Comparison of ENCODE assay signal across 17 mouse cellular contexts in the genomic region with DNA sequence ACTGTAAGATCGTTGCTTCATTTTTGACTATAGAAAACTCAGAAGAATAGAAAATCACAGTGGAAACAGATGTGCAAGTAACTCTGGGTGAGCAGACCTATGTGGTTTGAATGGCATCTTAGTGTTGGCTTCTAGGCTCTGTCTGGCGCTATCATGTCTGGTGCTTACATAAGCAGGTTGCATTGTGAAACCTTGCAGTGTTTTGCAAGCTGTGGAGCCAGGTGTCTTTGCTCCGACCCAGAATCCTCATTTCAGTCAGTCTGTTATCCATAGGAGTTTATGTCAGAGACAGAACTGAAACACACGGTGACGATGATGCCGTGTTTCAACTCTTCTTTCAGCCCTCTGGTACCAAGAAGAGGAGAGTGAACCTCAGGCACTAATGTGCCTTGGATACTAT. TPM values are rescaled to one million over a fixed set of nuclear protein-coding genes. Genes with fewer than 3 reads are reported as not detected.
DNase-seq lines count a peak whose midpoint lies in the region; ATAC-seq and TF ChIP-seq lines count a peak whose summit lies in the region.
"Had no signal": no experiment of that assay in that cellular context is flagged by ENCODE, and none has a peak within 500 bp of the region (broad histone marks: within the 10 kb centered on the region; RNA-seq: fewer than 3 reads in every experiment).

No protein-coding gene starts in this region.

- peaks cover 43% of the 10 kb centered on the region for H3K36me3 ChIP-seq in heart, embryonic 12.5 days
- peaks cover 12% of the 10 kb centered on the region; the same call in 1 of the 2 replicates for H3K36me3 ChIP-seq in liver, embryonic 13.5 days
- no peaks in the 10 kb centered on the region for H3K36me3 ChIP-seq in liver, embryonic 11.5 days (ENCODE audit: control insufficient read depth, insufficient read depth, low read length)
- H3K36me3 ChIP-seq in embryonic facial prominence, embryonic 14.5 days (ENCODE audit: control insufficient read depth, insufficient read depth, low read length) = peaks cover 15% of the 10 kb centered on the region
- peaks cover 20% of the 10 kb centered on the region for H3K36me3 ChIP-seq in liver, postnatal 0 days (replicated peaks; ENCODE audit: insufficient read depth, low read length)
- H3K36me3 ChIP-seq: neural tube, embryonic 12.5 days had no signal

- peaks cover 27% of the 10 kb centered on the region for H3K4me1 ChIP-seq in heart, embryonic 12.5 days (replicated peaks)
- H3K4me1 ChIP-seq in liver, embryonic 13.5 days (replicated peaks) = peaks cover 34% of the 10 kb centered on the region
- H3K4me1 ChIP-seq in liver, embryonic 11.5 days (replicated peaks; ENCODE audit: control insufficient read depth, insufficient read depth, low read length) = peaks cover 9% of the 10 kb centered on the region
- H3K4me1 ChIP-seq in embryonic facial prominence, embryonic 14.5 days (ENCODE audit: control insufficient read depth, insufficient read depth, low read length) = peaks cover 22% of the 10 kb centered on the region
- peaks cover 21% of the 10 kb centered on the region for H3K4me1 ChIP-seq in liver, postnatal 0 days (ENCODE audit: insufficient read depth)

- H3K27me3 ChIP-seq in heart, embryonic 12.5 days (replicated peaks) = no peaks in the 10 kb centered on the region
- no peaks in the 10 kb centered on the region for H3K27me3 ChIP-seq in liver, embryonic 13.5 days
- H3K27me3 ChIP-seq in liver, embryonic 11.5 days (replicated peaks; ENCODE audit: control insufficient read depth, insufficient read depth, low read length) = no peaks in the 10 kb centered on the region
- no peaks in the 10 kb centered on the region for H3K27me3 ChIP-seq in embryonic facial prominence, embryonic 14.5 days (replicated peaks; ENCODE audit: control insufficient read depth, insufficient read depth, low read length)
- H3K27me3 ChIP-seq in liver, postnatal 0 days (ENCODE audit: insufficient read depth, low read length) = no peaks in the 10 kb centered on the region
- H3K27me3 ChIP-seq: neural tube, embryonic 12.5 days had no signal

- peak overlapping the region; percentile 73; the same call in 1 of the 2 replicates for H3K4me3 ChIP-seq in heart, embryonic 12.5 days
- H3K4me3 ChIP-seq in liver, embryonic 13.5 days (replicated peaks) = no peak overlapping the region
- no peak overlapping the region for H3K4me3 ChIP-seq in liver, embryonic 11.5 days (ENCODE audit: low read depth, low read length)
- H3K4me3 ChIP-seq in embryonic facial prominence, embryonic 14.5 days (ENCODE audit: low read depth, low read length) = no peak overlapping the region
- peak overlapping the region; percentile 67; the same call in 1 of the 2 replicates for H3K4me3 ChIP-seq in liver, postnatal 0 days (ENCODE audit: low read depth, low read length)
- H3K4me3 ChIP-seq: forebrain, embryonic 10.5 days; midbrain, embryonic 10.5 days; neural tube, embryonic 12.5 days had no signal

- TF ChIP-seq CTCF in liver, postnatal 0 days (IDR thresholded peaks at IDR 0.05; ENCODE audit: low read depth) = no peak

- H3K9ac ChIP-seq in heart, embryonic 12.5 days = no peak overlapping the region
- no peak overlapping the region for H3K9ac ChIP-seq in liver, embryonic 13.5 days
- H3K9ac ChIP-seq in liver, embryonic 11.5 days (ENCODE audit: low read depth, low read length) = no peak overlapping the region
- no peak overlapping the region; the same call in 1 of the 2 replicates for H3K9ac ChIP-seq in embryonic facial prominence, embryonic 14.5 days (ENCODE audit: low read depth, low read length)
- H3K9ac ChIP-seq in liver, postnatal 0 days (replicated peaks) = no peak overlapping the region; the same call in 1 of the 2 replicates
- H3K9ac ChIP-seq: neural tube, embryonic 12.5 days had no signal

- no peak overlapping the region for H3K27ac ChIP-seq in heart, embryonic 12.5 days (ENCODE audit: poor library complexity, severe bottlenecking)
- H3K27ac ChIP-seq in liver, embryonic 13.5 days = no peak overlapping the region
- H3K27ac ChIP-seq in liver, embryonic 11.5 days (ENCODE audit: low read depth, low read length) = no peak overlapping the region
- H3K27ac ChIP-seq in embryonic facial prominence, embryonic 14.5 days (replicated peaks; ENCODE audit: low read depth, low read length) = no peak overlapping the region; the same call in 1 of the 2 replicates
- peak overlapping the region; percentile 85 for H3K27ac ChIP-seq in liver, postnatal 0 days (ENCODE audit: low read depth)
- H3K27ac ChIP-seq: forebrain, embryonic 10.5 days; hindbrain, postnatal 0 days; midbrain, embryonic 10.5 days; neural tube, embryonic 12.5 days had no signal

- no peak for ATAC-seq in heart, embryonic 12.5 days (ENCODE audit: insufficient number of reproducible peaks, low FRiP score)
- ATAC-seq in liver, embryonic 13.5 days (ENCODE audit: low read depth) = no peak
- no peak for ATAC-seq in liver, embryonic 11.5 days (replicated peaks; ENCODE audit: low FRiP score)
- ATAC-seq in embryonic facial prominence, embryonic 14.5 days (ENCODE audit: low read depth) = no peak
- peak; percentile 18 for ATAC-seq in liver, postnatal 0 days
- ATAC-seq: hindbrain, postnatal 0 days had no signal

- no peak for TF ChIP-seq EP300 in liver, postnatal 0 days (IDR thresholded peaks at IDR 0.05; ENCODE audit: low read depth)

- no peaks in the 10 kb centered on the region for H3K9me3 ChIP-seq in heart, embryonic 12.5 days (replicated peaks)
- no peaks in the 10 kb centered on the region for H3K9me3 ChIP-seq in liver, embryonic 13.5 days (replicated peaks)
- H3K9me3 ChIP-seq in liver, embryonic 11.5 days (ENCODE audit: control insufficient read depth, low read length) = no peaks in the 10 kb centered on the region
- no peaks in the 10 kb centered on the region for H3K9me3 ChIP-seq in embryonic facial prominence, embryonic 14.5 days (ENCODE audit: control insufficient read depth, low read length)
- no peaks in the 10 kb centered on the region for H3K9me3 ChIP-seq in liver, postnatal 0 days (ENCODE audit: low read length)
- H3K9me3 ChIP-seq: forebrain, embryonic 10.5 days; midbrain, embryonic 10.5 days; neural tube, embryonic 12.5 days had no signal

- DNase-seq in heart, adult 8-10 months (ENCODE audit: low spot score) = no peak
- no peak for DNase-seq in liver, embryonic 13.5 days
- DNase-seq in liver, embryonic 11.5 days (ENCODE audit: low spot score) = no peak
- DNase-seq in embryonic facial prominence, embryonic 14.5 days (ENCODE audit: low spot score) = no peak
- DNase-seq in liver, postnatal 0 days = peak; percentile 63
- DNase-seq in thymus, adult 18-20 months = no peak
- DNase-seq in left cerebral cortex, adult 18-20 months (ENCODE audit: low spot score in 2 of 2) = no peak
- DNase-seq: gastrocnemius, postnatal 10 days; layer of hippocampus, postnatal 36 days; left cerebral cortex, postnatal 4 days; right cerebral cortex, postnatal 25 days; thymus, postnatal 4 days had no signal

- peak overlapping the region; percentile 73; the same call in 1 of the 2 replicates for H3K4me2 ChIP-seq in heart, embryonic 12.5 days
- H3K4me2 ChIP-seq in liver, embryonic 13.5 days = peak overlapping the region; percentile 84; the same call in 1 of the 2 replicates
- H3K4me2 ChIP-seq in liver, embryonic 11.5 days = no peak overlapping the region
- peak overlapping the region; percentile 57; the same call in 1 of the 2 replicates for H3K4me2 ChIP-seq in embryonic facial prominence, embryonic 14.5 days (ENCODE audit: low read depth, low read length)
- peak overlapping the region; percentile 77 for H3K4me2 ChIP-seq in liver, postnatal 0 days (ENCODE audit: low read depth, low read length)
- H3K4me2 ChIP-seq: neural tube, embryonic 12.5 days had no signal

- 86% methylated on average over 6 of the region's 6 CpGs for WGBS in heart, embryonic 12.5 days
- WGBS in liver, embryonic 13.5 days (ENCODE audit: insufficient replicate concordance) = 81% methylated on average over 6 of the region's 6 CpGs
- whole genome bisulfite sequencing in liver, embryonic 11.5 days = 80% methylated on average over 6 of the region's 6 CpGs
- 74% methylated on average over 6 of the region's 6 CpGs for WGBS in embryonic facial prominence, embryonic 14.5 days
- WGBS in liver, postnatal 0 days (ENCODE audit: insufficient replicate concordance) = 61% methylated on average over 6 of the region's 6 CpGs

RNA-seq across cellular contexts. Expression of gene Stard5, which starts 2.1 kb away (rescaled TPM):
- 35.1 and 35.4 TPM in 2 replicates for polyA plus RNA-seq in heart, embryonic 12.5 days (2016; fragmentation: Nextera tagmentation; extraction: Ambion mirVana)
- 10 to 100 TPM in 2 of 4 experiments, 1 to 10 TPM in 2; 7.6 to 11.6 (median 9.3) TPM for total RNA-seq in heart, adult 8-10 months (2022)
- 6.6 and 8.2 TPM in 2 replicates for polyA plus RNA-seq in liver, embryonic 13.5 days (2015; fragmentation: Nextera tagmentation; extraction: Ambion mirVana)
- 9.2 and 10.8 TPM in 2 replicates for polyA plus RNA-seq in liver, embryonic 11.5 days (2014; fragmentation: Nextera tagmentation; extraction: Ambion mirVana)
- polyA plus RNA-seq in embryonic facial prominence, embryonic 14.5 days (2014; fragmentation: Nextera tagmentation; extraction: Ambion mirVana) = 22.5 and 23.3 TPM in 2 replicates
- 61.4 and 63.2 TPM in 2 replicates for polyA plus RNA-seq in liver, postnatal 0 days (2015; fragmentation: Nextera tagmentation; extraction: Ambion mirVana)
- 1 to 10 TPM; 6.6 to 8.0 TPM for total RNA-seq in left cerebral cortex, adult 18-20 months (2021)

RNA-seq across cellular contexts. Expression of gene Tmc3, which starts 49.1 kb away (rescaled TPM):
- polyA plus RNA-seq in heart, embryonic 12.5 days (2016; fragmentation: Nextera tagmentation; extraction: Ambion mirVana) = 0.15 and 0.63 TPM in 2 replicates
- under 1 TPM; 0.12 to 0.20 (median 0.19) TPM for total RNA-seq in heart, adult 8-10 months (2022)
- polyA plus RNA-seq in liver, embryonic 13.5 days (2015; fragmentation: Nextera tagmentation; extraction: Ambion mirVana) = 0.28 and 0.44 TPM in 2 replicates
- 0.42 and 0.47 TPM in 2 replicates for polyA plus RNA-seq in liver, embryonic 11.5 days (2014; fragmentation: Nextera tagmentation; extraction: Ambion mirVana)
- 0.94 and 0.99 TPM in 2 replicates for polyA plus RNA-seq in embryonic facial prominence, embryonic 14.5 days (2014; fragmentation: Nextera tagmentation; extraction: Ambion mirVana)
- 0.09 and 0.21 TPM in 2 replicates for polyA plus RNA-seq in liver, postnatal 0 days (2015; fragmentation: Nextera tagmentation; extraction: Ambion mirVana)
- under 1 TPM; 0.12 to 0.14 TPM for total RNA-seq in left cerebral cortex, adult 18-20 months (2021)

Comparison
In these comparisons a context has a peak if more than half of its experiments do, and no peak if none do; other contexts are left out.
1. H3K4me3 ChIP-seq: peak in heart, embryonic 12.5 days (single experiment) and liver, postnatal 0 days (single experiment); none in liver, embryonic 13.5 days (single experiment), liver, embryonic 11.5 days (single experiment) and embryonic facial prominence, embryonic 14.5 days (single experiment).